Comparison of ENCODE assay signal across 23 mouse cellular contexts in the genomic region with DNA sequence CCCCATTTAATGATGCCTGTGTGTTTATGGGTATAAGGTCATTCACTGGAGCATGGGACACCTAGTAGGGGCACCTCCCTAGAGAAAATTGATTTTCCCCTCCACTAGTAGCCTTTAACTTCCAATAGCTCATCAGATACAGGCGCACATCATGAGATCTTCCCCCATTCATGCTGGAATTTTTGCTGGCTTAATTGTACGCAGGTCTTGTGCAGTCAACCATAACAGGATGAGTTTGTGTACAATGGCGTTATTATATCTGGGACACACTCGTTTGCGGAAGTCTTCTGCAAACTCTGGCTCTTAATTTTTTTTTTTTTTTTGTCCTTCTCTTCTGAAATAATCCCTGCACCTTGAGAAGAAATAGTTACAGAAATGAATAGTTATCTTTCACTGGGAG. TPM values are rescaled to one million over a fixed set of nuclear protein-coding genes. Genes with fewer than 3 reads are reported as not detected.
DNase-seq lines count a peak whose midpoint lies in the region; ATAC-seq lines count a peak whose summit lies in the region.
"Had no signal": no experiment of that assay in that cellular context is flagged by ENCODE, and none has a peak within 500 bp of the region (broad histone marks: within the 10 kb centered on the region; RNA-seq: fewer than 3 reads in every experiment).

No protein-coding gene starts in this region.

- no peaks in the 10 kb centered on the region for H3K36me3 ChIP-seq in embryonic facial prominence, embryonic 14.5 days (ENCODE audit: control insufficient read depth, insufficient read depth, low read length)
- H3K36me3 ChIP-seq in embryonic facial prominence, embryonic 10.5 days (replicated peaks), result no peaks in the 10 kb centered on the region
- H3K36me3 ChIP-seq in liver, embryonic 12.5 days, result no peaks in the 10 kb centered on the region
- H3K36me3 ChIP-seq in intestine, embryonic 15.5 days, result no peaks in the 10 kb centered on the region
- H3K36me3 ChIP-seq: G1E had no signal

- no peak for ATAC-seq in embryonic facial prominence, embryonic 14.5 days (ENCODE audit: low read depth)
- ATAC-seq in liver, embryonic 12.5 days, result no peak
- no peak for ATAC-seq in intestine, embryonic 15.5 days
- ATAC-seq: activated CD4-positive, CD25-positive, alpha-beta regulatory T cell, adult 4 months; CD4-positive, CD25-positive, alpha-beta regulatory T cell, adult 4 months; Patski had no signal

- H3K27ac ChIP-seq in embryonic facial prominence, embryonic 14.5 days (replicated peaks; ENCODE audit: low read depth, low read length), result no peak overlapping the region
- no peak overlapping the region for H3K27ac ChIP-seq in embryonic facial prominence, embryonic 10.5 days (replicated peaks)
- no peak overlapping the region for H3K27ac ChIP-seq in liver, embryonic 12.5 days
- no peak overlapping the region for H3K27ac ChIP-seq in intestine, embryonic 15.5 days

- 75% methylated on average over 5 of the region's 5 CpGs for WGBS in embryonic facial prominence, embryonic 14.5 days
- 83% methylated on average over 5 of the region's 5 CpGs for WGBS in embryonic facial prominence, embryonic 10.5 days
- WGBS in liver, embryonic 12.5 days (ENCODE audit: insufficient replicate concordance), result 82% methylated on average over 5 of the region's 5 CpGs
- WGBS in intestine, embryonic 15.5 days, result 93% methylated on average over 5 of the region's 5 CpGs

- no peaks in the 10 kb centered on the region for H3K27me3 ChIP-seq in embryonic facial prominence, embryonic 14.5 days (replicated peaks; ENCODE audit: control insufficient read depth, insufficient read depth, low read length)
- H3K27me3 ChIP-seq in embryonic facial prominence, embryonic 10.5 days (replicated peaks; ENCODE audit: low read depth, poor library complexity, severe bottlenecking), result no peaks in the 10 kb centered on the region
- H3K27me3 ChIP-seq in liver, embryonic 12.5 days (replicated peaks), result no peaks in the 10 kb centered on the region
- no peaks in the 10 kb centered on the region for H3K27me3 ChIP-seq in intestine, embryonic 15.5 days (replicated peaks)
- H3K27me3 ChIP-seq: CH12.LX, Patski had no signal

- H3K9me3 ChIP-seq in embryonic facial prominence, embryonic 14.5 days (ENCODE audit: control insufficient read depth, low read length), result no peaks in the 10 kb centered on the region
- no peaks in the 10 kb centered on the region for H3K9me3 ChIP-seq in embryonic facial prominence, embryonic 10.5 days
- H3K9me3 ChIP-seq in liver, embryonic 12.5 days (replicated peaks), result no peaks in the 10 kb centered on the region
- H3K9me3 ChIP-seq in intestine, embryonic 15.5 days, result no peaks in the 10 kb centered on the region
- H3K9me3 ChIP-seq: G1E had no signal

- H3K4me2 ChIP-seq in embryonic facial prominence, embryonic 14.5 days (ENCODE audit: low read depth, low read length), result no peak overlapping the region
- H3K4me2 ChIP-seq in liver, embryonic 12.5 days, result no peak overlapping the region
- no peak overlapping the region for H3K4me2 ChIP-seq in intestine, embryonic 15.5 days (replicated peaks)

- H3K4me1 ChIP-seq in embryonic facial prominence, embryonic 14.5 days (ENCODE audit: control insufficient read depth, insufficient read depth, low read length), result no peaks in the 10 kb centered on the region
- H3K4me1 ChIP-seq in embryonic facial prominence, embryonic 10.5 days, result no peaks in the 10 kb centered on the region
- no peaks in the 10 kb centered on the region for H3K4me1 ChIP-seq in liver, embryonic 12.5 days
- no peaks in the 10 kb centered on the region for H3K4me1 ChIP-seq in intestine, embryonic 15.5 days (replicated peaks)

- H3K4me3 ChIP-seq in embryonic facial prominence, embryonic 14.5 days (ENCODE audit: low read depth, low read length), result no peak overlapping the region
- no peak overlapping the region for H3K4me3 ChIP-seq in embryonic facial prominence, embryonic 10.5 days
- no peak overlapping the region for H3K4me3 ChIP-seq in liver, embryonic 12.5 days
- H3K4me3 ChIP-seq in intestine, embryonic 15.5 days (replicated peaks), result no peak overlapping the region

- no peak overlapping the region for H3K9ac ChIP-seq in embryonic facial prominence, embryonic 14.5 days (ENCODE audit: low read depth, low read length)
- no peak overlapping the region for H3K9ac ChIP-seq in liver, embryonic 12.5 days
- H3K9ac ChIP-seq in intestine, embryonic 15.5 days, result no peak overlapping the region

- peak; percentile 4 for DNase-seq in embryonic facial prominence, embryonic 14.5 days (ENCODE audit: low spot score)
- DNase-seq in embryonic facial prominence, embryonic 10.5 days (ENCODE audit: low spot score), result no peak
- DNase-seq in Muller cell, postnatal 12 days (ENCODE audit: inconsistent ontology term), result peak; percentile 71
- DNase-seq in retina, embryonic 14.5 days (ENCODE audit: low spot score), result peak; percentile 59
- DNase-seq in retina, postnatal 1 day, result peak; percentile 89
- no peak for DNase-seq in kidney, postnatal 4 days
- DNase-seq: adrenal gland, adult 2 months; adrenal gland, adult 8-10 months; adrenal gland, postnatal 10 days; adrenal gland, postnatal 14 days; adrenal gland, postnatal 25 days; adrenal gland, postnatal 36 days; B cell, adult 2 months; cerebellum, adult 11 months; cerebellum, adult 11-12 months; cerebellum, adult 18-20 months had no signal

RNA-seq across cellular contexts. Expression of gene Fgf9, which starts 19.7 kb away (rescaled TPM):
- 7.8 and 10.6 TPM in 2 replicates for polyA plus RNA-seq in embryonic facial prominence, embryonic 14.5 days (2014; fragmentation: Nextera tagmentation; extraction: Ambion mirVana)
- polyA plus RNA-seq in embryonic facial prominence, embryonic 10.5 days (2016; fragmentation: Nextera tagmentation; extraction: Ambion mirVana), result 5.7 and 6.5 TPM in 2 replicates
- 0.83 and 0.98 TPM in 2 replicates for polyA plus RNA-seq in liver, embryonic 12.5 days (2016; fragmentation: Nextera tagmentation; extraction: Ambion mirVana)
- 17.1 and 19.3 TPM in 2 replicates for polyA plus RNA-seq in intestine, embryonic 15.5 days (2015; fragmentation: Nextera tagmentation; extraction: Ambion mirVana)
- polyA plus RNA-seq: CD4-positive, CD25-positive, alpha-beta regulatory T cell, adult 4 months; G1E had no signal

RNA-seq across cellular contexts. Expression of gene Micu2, which starts 51.6 kb away (rescaled TPM):
- 63.1 and 67.7 TPM in 2 replicates for polyA plus RNA-seq in embryonic facial prominence, embryonic 14.5 days (2014; fragmentation: Nextera tagmentation; extraction: Ambion mirVana)
- polyA plus RNA-seq in embryonic facial prominence, embryonic 10.5 days (2016; fragmentation: Nextera tagmentation; extraction: Ambion mirVana), result 63.0 and 63.1 TPM in 2 replicates
- polyA plus RNA-seq in liver, embryonic 12.5 days (2016; fragmentation: Nextera tagmentation; extraction: Ambion mirVana), result 49.9 and 51.5 TPM in 2 replicates
- polyA plus RNA-seq in intestine, embryonic 15.5 days (2015; fragmentation: Nextera tagmentation; extraction: Ambion mirVana), result 80.4 and 84.5 TPM in 2 replicates

Comparison
In these comparisons a context has a peak if more than half of its experiments do, and no peak if none do; other contexts are left out.
1. DNase-seq: peak in embryonic facial prominence, embryonic 14.5 days (single experiment), Muller cell, postnatal 12 days (single experiment), retina, embryonic 14.5 days (single experiment) and retina, postnatal 1 day (single experiment); none in embryonic facial prominence, embryonic 10.5 days (single experiment) and kidney, postnatal 4 days (0 of 2).